Mouse (Mus musculus) G1E (cell line): Measurements from ENCODE around the gene Olfr446.

Source experiments
- CTCF ChIP-seq: IDR thresholded peaks from 2 replicates; pipeline ENCODE4 v1.5.1; 2012; ENCODE audit warnings: low read depth, low read length, inconsistent platforms, mixed read lengths
- GATA1 ChIP-seq: IDR thresholded peaks from 2 replicates; pipeline ENCODE4 v1.6.1; 2012; ENCODE audit warnings: borderline replicate concordance, low read length, inconsistent platforms, mixed read lengths
- GATA2 ChIP-seq: IDR thresholded peaks from 2 replicates; pipeline ENCODE4 v1.6.1; 2012; ENCODE audit warnings: low read depth, low read length, inconsistent platforms, borderline replicate concordance
- TAL1 ChIP-seq: conservative IDR thresholded peaks from 2 replicates; pipeline ENCODE4 v1.6.1; 2012; ENCODE audit warnings: low read depth, low read length, inconsistent platforms, mixed read lengths

DNA sequence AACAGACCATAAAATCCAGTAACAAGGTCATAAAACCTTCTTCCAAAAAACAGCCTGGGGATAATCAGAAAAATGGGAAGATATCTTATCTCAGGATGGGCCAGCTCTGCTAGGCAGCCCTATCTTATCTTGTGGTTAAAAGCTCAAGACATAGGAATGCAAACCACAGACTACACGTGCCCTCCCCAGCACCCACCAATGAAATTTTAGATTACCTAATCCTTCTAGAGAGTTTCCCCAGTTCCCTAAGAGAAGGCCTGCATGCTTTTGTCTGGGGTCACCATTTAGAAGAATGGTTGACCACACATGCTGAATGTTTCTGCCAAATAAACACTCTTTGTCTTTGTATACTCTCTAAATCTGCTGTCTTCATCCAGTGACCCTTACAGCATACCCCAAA lies 20.8 kb upstream of the Olfr446 start:
- no peak for TF ChIP-seq CTCF
- no peak for TF ChIP-seq GATA2
- TF ChIP-seq GATA1: no peak
- no peak for TF ChIP-seq TAL1
